Mouse (Mus musculus): Measurements from ENCODE around the gene Snd1.

Gene Snd1

DNA sequence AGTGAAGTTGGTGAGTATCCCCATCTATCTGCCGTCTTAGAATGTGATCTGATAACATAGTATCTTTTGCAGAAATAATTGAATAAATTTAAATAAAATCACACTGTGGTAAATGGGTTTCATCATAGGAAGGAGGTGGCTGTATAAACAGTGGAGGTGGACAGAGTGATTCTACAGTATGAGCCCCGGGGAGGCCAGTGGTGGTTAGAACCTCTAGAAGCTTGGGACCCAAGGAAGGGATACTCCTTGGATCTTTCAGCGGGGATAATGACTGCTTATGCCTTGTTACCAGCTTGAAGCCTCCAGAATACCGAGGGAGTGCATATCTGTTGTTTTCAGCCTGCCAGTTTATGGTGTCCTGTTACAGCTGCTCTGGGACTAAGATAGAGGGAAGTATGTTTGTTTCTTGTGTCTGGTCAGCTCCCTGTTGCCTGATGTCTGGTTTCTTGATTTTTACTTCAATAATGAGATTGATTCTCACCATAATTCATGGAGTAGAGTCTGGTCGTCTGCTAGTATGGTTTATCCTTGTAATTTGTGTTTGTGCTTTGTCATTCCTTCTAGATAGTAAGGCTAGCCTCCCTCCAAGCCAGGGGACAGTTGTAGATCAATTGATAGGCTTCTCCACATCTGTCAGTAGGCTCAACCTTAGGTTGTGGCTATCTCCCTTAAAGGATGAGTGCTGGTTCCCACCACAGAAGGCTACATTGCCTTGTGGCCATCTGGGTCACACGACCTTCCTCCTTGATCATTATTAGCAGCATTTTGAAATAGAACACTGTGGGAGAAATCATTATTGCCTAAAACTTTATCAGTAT is 160.8 kb downstream of the Snd1 start:
- DNase-seq (ENCODE audit: low read depth, low spot score), result no peak

DNA sequence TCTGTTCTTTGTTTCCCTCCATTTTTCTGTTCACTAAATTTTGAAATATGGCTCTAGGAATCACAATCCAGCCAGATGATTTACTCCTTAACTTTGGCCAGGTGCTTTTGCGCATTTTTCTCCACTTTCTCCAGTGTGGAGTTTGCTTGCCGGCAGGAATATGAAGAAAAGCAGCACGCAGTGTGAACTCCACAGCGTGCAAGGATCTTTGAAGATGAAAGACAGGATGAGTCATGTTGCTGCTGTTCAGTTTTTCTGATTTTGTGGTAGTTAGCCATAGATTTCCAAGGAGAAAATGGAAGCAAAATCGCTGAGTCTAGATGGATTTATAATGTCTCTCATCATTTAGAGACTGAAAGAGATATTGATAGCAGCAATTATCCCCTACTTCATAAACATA is 165.1 kb downstream of the Snd1 start:
- no peak for DNase-seq (ENCODE audit: low read depth, low spot score)

DNA sequence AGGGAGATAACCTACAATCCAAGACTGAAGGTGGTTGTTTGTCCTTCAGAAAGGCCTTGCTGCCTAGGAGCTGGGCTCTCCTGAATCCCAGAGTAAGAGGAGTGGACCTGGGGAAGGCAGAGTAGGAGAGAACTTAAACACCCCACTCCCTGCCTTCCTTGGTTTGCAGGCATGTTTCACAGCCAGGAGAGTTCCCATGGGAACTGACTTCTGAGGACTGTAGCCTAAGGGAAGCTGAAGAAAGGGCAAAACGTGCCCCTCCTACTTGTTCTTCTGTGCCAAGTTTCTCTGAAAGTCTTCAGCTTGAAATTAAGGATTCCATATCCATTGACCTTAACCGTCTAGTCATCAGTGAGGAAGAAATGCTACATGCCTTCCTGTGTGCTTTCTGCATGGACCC is 168.0 kb downstream of the Snd1 start:
- no peak for DNase-seq (ENCODE audit: low read depth, low spot score)

DNA sequence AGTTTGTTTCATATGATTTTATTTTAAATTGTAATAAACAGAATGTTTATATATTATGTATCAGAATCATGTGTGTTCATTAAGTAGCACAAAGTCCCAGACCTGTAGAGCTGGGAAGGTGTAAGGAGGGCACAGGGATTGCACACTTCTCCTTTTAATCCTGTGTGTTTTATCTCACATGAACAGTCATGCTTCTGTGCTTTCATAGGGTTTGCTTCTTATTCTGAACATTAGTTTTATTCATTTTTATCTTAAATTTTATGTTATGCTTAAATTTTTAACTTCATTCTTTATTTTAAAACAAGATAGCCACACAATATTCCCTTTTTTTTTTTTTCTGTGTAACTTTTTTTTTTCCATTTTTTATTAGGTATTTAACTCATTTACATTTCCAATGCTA is 170.3 kb downstream of the Snd1 start:
- no peak for DNase-seq (ENCODE audit: low read depth, low spot score)

DNA sequence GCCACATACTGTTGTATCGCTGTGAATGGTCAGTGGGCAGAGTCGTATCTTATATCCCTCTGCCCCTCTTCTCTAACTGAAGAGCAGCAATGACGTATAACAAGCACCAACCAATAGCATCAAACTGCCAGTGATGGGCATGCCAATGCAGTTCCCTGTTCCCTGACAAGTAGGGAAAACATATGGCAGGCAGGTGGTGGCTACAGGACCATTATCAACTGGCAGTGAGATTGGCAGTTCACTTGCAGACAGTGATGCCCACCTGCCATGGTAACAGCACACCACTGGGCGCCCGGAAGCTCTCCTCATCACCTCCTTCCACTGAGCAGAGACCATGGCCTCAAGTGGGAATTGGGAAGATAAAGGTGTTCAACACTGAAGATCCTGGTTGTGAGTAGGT is 181.6 kb downstream of the Snd1 start:
- DNase-seq (ENCODE audit: low read depth, low spot score), result no peak

DNA sequence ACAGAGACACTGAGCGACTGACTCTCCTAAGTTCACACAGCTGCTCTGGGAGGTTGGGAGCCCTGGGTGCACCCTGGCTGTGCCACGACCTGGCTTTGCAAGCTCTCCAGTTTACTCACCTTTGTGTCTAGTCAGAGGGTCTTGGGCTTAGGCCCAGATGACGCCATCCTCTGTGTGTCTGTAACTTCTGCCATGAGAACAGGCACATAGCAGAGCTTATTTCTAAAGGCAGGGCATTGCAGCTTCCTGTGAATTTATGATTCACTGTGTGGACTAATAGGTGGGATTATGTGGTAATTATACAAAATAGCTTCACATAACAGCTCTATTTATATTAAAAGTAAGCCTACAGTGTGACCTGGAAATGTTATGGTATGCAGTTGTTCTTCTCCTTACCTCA is 188.1 kb downstream of the Snd1 start:
- no peak for DNase-seq (ENCODE audit: low read depth, low spot score)

DNA sequence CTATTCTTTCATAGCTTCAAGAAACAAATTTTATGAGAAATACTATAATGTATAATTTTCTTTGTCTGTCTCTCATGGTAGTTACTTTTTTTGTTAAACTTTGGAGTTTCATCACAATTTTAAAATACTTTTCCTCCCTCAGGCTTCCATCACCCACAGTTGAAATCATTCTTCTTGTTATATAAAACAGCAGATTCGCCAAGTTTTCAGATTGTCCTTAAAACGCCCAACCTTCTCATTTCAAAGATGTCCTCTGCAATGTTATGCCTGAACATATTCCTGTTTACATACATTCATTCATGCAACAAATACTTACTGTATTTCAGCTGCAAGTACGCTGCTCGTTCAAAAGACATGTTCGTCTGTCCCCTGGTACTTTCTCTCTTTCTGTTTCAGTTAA is 188.7 kb downstream of the Snd1 start:
- DNase-seq (ENCODE audit: low read depth, low spot score), result no peak

DNA sequence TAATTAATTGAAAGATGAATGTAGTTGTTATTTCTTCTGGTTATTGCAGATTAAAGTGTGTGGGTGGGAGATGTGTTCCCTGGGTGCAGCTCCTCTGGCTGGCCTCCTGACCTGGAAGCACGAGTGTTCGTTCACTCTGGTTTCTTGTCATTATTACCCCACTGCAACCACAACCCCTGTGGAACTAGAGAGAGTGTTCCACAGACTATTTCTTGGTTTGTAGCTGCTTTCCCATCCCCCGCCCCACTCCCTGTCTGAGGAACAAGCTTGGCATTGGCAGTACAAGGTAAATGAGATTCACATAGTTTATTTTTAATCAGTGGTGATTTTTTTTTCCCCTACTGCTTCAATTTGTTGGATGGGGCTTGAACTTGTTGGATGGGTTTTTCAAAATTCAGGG is 189.8 kb downstream of the Snd1 start:
- DNase-seq (ENCODE audit: low read depth, low spot score), result no peak

DNA sequence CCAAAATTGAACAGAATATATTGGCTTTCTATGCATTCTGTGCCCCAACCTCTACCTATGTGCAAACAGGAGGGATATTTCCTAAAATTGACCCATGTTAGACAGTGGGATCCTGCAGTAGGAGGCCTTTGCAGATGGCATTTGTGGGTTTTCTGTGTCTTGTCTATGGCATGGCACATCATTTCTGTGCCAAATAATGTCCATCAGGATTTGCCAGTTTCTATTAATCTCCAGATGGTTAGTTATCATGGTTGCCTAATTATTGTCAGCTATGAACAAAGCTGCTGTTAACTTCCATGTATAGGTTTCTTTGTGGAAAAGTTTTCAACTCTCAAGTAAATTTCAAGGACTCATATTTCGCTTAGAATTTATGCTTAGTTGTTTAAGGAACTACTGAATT is 192.6 kb downstream of the Snd1 start:
- no peak for DNase-seq (ENCODE audit: low read depth, low spot score)

DNA sequence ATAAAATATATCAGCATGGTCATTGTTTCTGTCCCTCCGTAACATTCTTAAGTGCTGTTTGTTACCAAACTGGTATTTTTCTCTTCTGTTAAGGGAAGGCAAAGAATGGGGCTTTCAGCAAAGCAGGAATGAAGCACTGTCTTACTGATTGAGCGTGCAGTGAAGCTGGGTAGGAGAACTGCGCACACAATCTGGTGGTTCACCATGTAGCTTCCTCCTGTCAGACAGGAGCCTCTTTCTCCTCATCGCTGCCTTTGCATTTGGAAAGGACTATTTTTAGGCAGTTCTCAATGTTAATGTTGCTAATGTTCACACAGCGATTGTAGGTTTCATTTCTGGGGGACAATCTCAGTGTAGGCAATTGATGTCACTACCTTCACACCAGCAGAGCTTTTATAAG is 194.3 kb downstream of the Snd1 start:
- DNase-seq (ENCODE audit: low read depth, low spot score), result no peak

DNA sequence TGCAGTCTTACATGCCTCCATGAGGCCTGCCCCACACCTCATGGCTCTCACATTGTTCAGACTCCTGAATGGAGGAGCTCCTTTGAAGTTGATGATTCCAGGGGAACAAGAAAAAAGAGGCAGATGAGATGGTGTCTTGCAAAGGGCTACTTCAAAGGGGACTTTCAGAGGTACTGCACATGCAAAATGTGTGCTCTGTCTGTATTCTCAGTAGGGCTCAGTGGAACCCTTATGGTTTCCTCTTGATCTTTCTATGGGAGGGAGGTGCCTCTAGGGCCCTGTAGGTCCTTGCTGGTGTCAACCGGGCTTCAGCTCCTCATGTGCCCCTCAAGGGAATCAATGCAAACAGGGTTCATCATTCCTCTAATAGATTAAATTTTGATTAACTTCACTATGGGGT is 197.4 kb downstream of the Snd1 start:
- no peak for DNase-seq (ENCODE audit: low read depth, low spot score)

DNA sequence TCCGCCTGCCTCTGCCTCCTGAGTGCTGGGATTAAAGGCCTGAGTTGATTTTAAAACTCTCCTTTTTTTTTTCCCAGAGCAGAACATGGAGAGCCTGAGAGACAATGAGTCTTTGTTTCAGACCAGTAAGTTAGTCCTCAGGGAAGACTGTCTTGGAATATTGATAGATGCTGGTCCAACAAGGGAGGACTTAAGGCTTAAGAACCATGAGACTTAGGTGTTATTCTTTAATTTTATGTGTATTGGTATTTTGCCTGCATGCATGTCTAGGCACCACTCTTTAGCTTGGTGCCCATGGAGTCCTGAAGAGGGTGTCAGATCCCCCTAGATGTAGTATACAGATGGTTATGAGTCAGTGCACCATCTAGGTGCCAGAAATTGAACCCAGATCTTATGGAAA is 199.7 kb downstream of the Snd1 start:
- no peak for DNase-seq (ENCODE audit: low read depth, low spot score)

DNA sequence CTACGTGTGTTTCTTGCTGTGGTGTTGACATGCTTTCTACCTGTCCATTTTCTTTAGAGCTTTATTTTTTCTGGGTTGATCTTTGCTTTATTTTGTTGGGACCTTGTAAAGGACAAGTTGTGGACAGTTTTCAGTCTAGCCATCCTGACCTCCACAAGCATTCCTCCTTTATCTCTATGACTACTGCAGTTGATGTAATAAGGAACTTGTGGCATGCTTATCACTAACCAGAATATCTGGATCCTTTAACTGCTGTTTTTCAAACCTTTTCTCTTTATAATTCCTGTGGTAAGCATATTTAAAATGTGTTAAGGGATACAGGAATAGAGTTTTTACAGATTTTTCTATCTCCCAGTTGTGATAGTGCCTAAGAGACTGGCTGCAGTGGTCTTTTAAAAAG is 204.0 kb downstream of the Snd1 start:
- no peak for DNase-seq (ENCODE audit: low read depth, low spot score)

DNA sequence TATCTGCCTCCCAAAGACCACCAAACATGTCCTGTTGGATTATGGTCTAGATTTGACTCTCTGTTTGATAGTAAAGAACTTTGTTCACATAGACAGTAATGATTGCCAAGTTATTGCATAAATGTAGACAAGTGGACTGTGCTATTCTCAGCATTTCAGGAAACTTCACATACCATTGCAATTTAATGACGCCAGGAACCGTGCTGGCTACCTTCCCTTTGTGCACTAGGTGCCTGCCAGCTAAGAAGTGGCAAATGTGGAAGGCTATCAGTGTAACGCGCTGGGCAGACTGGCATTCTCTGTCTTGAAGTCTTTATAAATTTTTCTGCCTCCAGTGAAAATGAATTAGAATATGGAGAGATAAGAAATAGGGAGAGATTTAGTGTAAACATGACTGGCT is 205.6 kb downstream of the Snd1 start:
- DNase-seq (ENCODE audit: low read depth, low spot score), result no peak

DNA sequence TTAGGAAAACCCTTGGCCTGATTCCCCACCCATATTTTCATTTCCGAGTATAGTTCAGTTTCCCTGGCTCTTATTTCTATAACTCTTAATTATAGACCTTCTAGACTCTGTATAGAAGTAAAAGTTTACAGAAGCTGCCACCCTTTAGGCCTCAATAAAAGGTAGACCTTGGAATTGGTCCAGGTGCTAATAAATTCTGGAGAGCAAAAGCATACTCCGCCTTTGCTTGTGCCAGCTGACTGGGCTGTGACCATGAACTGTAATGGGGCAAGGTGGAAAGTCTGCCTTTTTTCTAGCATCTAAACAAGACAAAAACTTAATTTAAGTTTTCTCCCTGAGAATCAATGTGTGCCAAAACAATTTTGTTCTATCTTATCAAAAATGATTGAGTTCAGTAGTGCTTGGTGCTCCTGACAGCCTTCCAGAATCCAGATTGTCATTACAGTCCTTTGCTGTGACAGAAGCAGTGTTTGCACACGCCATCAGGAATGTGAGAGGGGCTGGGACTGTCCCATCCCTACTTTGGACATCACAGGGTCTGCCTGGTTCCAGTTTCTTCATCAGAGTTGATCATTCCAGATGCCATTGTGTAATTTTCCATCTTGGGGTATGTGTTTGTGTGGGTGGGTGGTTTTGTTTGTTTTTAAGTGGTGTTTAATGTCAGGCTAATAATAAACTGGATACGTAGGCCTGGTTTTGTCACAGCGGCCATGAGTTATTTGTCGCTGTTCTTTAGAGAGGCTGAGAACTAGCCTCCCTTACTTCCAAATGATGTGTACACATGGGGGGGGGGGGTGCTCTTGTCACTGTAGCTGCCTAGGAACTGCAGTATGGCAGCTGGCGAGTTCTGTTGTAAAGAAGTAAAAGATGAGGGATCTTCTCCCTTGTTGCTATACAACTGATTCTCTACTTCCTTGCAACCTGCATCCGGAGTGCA is 206.8 kb downstream of the Snd1 start:
- no peak for DNase-seq (ENCODE audit: low read depth, low spot score)

DNA sequence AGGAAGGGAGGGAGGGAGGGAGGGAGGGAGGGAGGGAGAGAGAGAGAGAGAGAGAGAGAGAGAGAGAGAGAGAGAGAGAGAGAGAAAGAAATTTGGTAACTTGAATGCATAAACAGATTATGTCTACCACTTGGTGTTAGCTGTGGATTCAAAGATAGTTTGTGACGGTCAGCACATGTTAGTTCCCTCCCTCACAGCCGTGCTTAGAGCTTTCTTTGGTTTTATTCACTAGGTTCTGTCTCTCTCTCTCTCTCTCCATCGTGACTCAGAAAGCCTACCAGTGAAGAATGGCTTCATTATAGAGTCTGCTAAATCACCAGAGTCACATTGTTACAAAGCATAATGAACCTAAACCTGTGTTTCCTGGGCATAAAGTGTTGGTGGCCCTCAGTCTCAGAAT is 210.1 kb downstream of the Snd1 start:
- no peak for DNase-seq (ENCODE audit: low read depth, low spot score)

DNA sequence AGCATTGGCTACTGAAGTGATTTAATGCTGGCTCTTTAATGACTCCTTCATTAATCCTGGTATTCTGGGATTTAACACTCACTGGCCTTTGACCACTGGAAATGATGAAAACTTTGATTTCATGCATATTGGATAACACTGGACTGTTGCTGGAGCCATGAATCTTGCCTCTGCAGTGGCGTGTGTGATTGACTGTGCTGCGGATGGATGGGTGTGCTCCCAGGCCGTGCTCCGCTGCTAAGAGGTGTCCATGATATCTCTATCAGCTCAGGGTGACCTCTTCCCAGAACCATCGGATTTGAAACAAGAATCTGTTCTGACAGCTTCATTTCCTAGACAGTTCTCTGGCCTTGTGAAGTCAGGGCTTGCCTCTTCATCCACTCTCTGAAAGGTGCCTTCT is 210.8 kb downstream of the Snd1 start:
- DNase-seq (ENCODE audit: low read depth, low spot score), result no peak

DNA sequence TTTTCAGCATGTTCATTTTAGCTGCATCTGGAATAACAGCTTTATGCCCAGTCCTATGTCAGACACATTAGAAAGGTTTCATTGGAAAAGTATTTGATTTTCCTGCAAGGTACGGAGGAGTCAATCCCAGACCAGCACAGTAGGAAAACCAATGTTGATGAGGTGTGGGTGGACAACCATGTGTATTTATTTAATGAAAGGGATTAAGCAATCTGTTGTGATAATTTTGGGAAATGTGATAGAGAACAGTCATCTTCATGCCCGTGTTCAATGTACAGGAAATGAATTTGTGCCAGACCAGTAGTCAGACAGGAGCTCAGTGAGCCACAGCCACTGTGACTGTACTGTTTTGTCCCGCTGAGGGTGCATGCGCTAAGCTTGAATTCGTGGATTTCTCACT is 212.8 kb downstream of the Snd1 start:
- DNase-seq (ENCODE audit: low read depth, low spot score), result no peak

DNA sequence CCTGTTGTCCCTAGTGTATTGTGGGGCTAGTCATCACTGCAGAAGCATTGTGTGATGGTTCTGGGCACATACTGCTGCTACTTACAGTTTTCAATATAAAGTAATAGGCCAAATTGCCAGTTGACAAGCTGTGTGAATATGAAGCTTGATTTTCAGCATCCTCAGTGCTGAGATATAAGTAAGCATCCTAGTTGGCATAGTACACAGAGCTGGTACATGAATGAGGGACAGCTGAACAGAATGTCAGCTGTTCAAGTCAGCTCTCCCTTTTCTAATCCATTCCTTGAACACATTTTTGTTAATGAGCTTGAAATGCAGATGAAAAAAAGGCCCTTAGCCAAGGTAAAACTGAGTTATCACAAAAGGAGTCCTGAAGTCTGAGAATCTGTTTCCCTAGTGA is 217.7 kb downstream of the Snd1 start:
- no peak for DNase-seq (ENCODE audit: low read depth, low spot score)

DNA sequence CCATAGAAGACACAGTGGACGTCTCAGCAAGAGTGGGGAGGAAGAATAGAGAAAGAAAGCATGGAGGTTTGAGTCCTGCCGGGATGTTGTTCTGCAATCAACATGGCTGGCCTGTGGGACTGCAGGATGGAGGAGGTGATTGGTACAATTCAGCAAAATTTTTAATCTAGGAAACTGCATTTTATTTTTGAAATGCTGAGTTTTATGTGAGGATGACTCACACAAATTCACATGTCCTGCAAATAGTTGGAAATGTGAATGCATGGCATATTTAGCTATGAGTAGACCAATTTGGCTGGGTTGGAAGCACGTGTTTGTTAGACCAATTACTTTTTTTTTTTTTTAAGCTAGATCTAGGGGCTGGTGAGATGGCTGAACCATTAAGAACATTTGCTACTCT is 222.3 kb downstream of the Snd1 start:
- no peak for DNase-seq (ENCODE audit: low read depth, low spot score)

DNA sequence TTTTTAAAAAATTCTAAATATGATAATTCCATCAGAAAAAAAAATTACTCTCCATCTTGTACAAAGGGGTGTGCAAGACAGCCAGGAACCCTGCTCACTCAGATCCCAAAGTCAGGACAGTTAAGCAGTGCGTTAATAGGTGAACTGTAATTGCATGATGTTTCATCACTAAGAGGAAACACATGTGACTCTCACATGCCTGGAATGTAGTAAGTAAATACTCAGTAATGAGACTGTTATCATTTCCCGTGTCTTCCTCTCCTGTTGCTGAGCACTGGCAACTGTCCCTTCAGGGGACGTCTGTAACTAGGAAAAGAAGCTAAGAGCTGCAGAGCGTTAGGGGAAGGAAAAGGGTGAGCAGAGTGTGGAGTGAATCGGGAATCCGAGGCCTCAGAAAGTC is 229.7 kb downstream of the Snd1 start:
- DNase-seq (ENCODE audit: low read depth, low spot score), result no peak

DNA sequence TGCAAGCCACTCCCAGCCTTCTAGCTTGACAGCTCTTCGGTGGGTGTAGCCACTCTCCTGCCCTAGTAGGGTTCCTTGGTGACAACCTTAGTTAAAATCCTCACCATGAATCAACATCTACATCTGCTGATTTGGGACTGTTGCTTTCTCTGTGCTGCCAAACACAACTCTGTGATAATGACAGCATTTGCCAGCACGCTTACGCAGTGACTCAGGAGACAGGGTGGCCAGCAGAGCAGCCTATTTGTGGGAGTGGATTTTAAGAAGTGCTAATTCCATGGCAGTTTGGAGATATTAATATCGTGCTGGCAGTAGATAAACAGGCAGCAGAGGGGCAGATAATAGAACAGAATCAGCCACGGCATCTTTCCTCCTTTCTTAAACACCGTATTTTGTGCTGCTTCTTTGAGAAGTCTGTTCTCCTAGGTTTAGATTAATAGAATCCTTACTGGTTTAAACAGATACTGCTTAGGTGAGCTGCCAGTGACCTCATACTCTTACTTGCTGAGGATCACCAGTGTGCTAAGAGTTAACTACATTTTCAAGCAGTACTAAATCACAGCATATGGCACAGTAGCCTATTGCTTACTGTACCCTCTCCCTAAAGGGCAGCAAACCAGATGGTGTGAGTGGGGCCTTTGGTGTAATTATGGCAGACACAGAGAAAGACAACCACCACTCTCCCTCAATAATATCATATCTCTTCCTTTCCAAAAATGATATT is 230.6 kb downstream of the Snd1 start:
- no peak for DNase-seq (ENCODE audit: low read depth, low spot score)
